ENCODE assay signal across 10 mouse cellular contexts in the genomic region with DNA sequence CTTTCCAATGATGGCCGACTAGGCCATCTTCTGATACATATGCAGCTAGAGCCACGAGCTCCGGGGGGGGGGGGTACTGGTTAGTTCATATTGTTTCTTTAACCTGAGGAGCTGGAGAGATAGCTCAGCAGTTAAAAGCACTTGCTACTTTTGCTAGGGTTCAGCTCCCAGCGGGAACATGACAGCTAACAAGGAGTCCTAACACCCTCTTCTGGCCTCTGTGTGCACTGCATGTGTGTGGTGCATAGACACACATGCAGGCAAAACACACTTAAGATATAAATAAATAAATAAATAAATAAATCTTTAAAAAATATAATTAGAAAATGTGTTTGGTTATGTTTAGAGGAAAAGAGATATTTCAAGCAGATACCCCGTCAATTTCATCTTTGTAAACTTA.
DNase-seq lines count a peak whose midpoint lies in the region; TF ChIP-seq lines count a peak whose summit lies in the region.
"Had no signal": no experiment of that assay in that cellular context is flagged by ENCODE, and none has a peak within 500 bp of the region (broad histone marks: within the 10 kb centered on the region; RNA-seq: fewer than 3 reads in every experiment).

No protein-coding gene starts in this region.

- 54% methylated on average over 5 of the region's 5 CpGs for WGBS in embryonic facial prominence, embryonic 10.5 days

- no peaks in the 10 kb centered on the region for H3K9me3 ChIP-seq in ES-E14 (ENCODE audit: control insufficient read depth, insufficient read depth, low read depth, low read length)
- no peaks in the 10 kb centered on the region for H3K9me3 ChIP-seq in embryonic facial prominence, embryonic 10.5 days
- H3K9me3 ChIP-seq: limb, embryonic 12.5 days had no signal

- H3K4me3 ChIP-seq in ES-E14 (ENCODE audit: insufficient read depth in 1 of 2, low read depth in 1 of 2, low read length in 2 of 2, poor library complexity in 1 of 2, severe bottlenecking in 1 of 2) = no peak overlapping the region
- no peak overlapping the region for H3K4me3 ChIP-seq in embryonic facial prominence, embryonic 10.5 days
- H3K4me3 ChIP-seq: limb, embryonic 12.5 days had no signal

- peak; percentile 26 for DNase-seq in cerebellum, adult 11-12 months
- no peak for DNase-seq in cerebellum, adult 8-10 months
- peak; percentile 49 for DNase-seq in layer of hippocampus, postnatal 10 days (ENCODE audit: low spot score in 2 of 2)
- DNase-seq in layer of hippocampus, adult 9-11 months = no peak
- peak; percentile 36 for DNase-seq in ES-E14 (ENCODE audit: low read depth, low spot score)
- peak; percentile 24 for DNase-seq in embryonic facial prominence, embryonic 10.5 days (ENCODE audit: low spot score)
- DNase-seq in thymus, postnatal 0 days (ENCODE audit: low spot score) = no peak
- no peak for DNase-seq in thymus, postnatal 36 days

- no peak overlapping the region for H3K27ac ChIP-seq in ES-E14 (ENCODE audit: insufficient read depth, low read depth, low read length, poor library complexity, severe bottlenecking)
- no peak overlapping the region for H3K27ac ChIP-seq in embryonic facial prominence, embryonic 10.5 days (replicated peaks)
- H3K27ac ChIP-seq: limb, embryonic 12.5 days; macrophage had no signal

- no peak overlapping the region for H3K9ac ChIP-seq in ES-E14 (ENCODE audit: insufficient read depth, low read depth, low read length, poor library complexity, severe bottlenecking)
- H3K9ac ChIP-seq: limb, embryonic 12.5 days had no signal

- no peaks in the 10 kb centered on the region for H3K27me3 ChIP-seq in embryonic facial prominence, embryonic 10.5 days (replicated peaks; ENCODE audit: low read depth, poor library complexity, severe bottlenecking)
- H3K27me3 ChIP-seq: limb, embryonic 12.5 days had no signal

- no peaks in the 10 kb centered on the region for H3K36me3 ChIP-seq in ES-E14 (ENCODE audit: control insufficient read depth, insufficient read depth, low read length, poor library complexity, severe bottlenecking)
- no peaks in the 10 kb centered on the region for H3K36me3 ChIP-seq in embryonic facial prominence, embryonic 10.5 days (replicated peaks)
- H3K36me3 ChIP-seq: limb, embryonic 12.5 days had no signal

- in situ Hi-C loops in ES-E14 (cut with MboI; ENCODE audit: low sequenced_read_pairs in 2 of 2, unreplicated experiment in 2 of 2) = no loop called here

- H3K4me1 ChIP-seq in ES-E14 (ENCODE audit: control insufficient read depth in 2 of 2, insufficient read depth in 2 of 2, low read length in 2 of 2, poor library complexity in 1 of 2) = no peaks in the 10 kb centered on the region
- no peaks in the 10 kb centered on the region for H3K4me1 ChIP-seq in embryonic facial prominence, embryonic 10.5 days

TF ChIP-seq in ES-E14, 5 proteins besides CTCF, POLR2A, EP300 and RAD21:
- peak; percentile 26; the same call in 1 of the 2 replicates for TF ChIP-seq ZC3H11A (IDR thresholded peaks at IDR 0.05; ENCODE audit: borderline replicate concordance, low read depth, low read length)
- no peak for TF ChIP-seq CHD2 (IDR thresholded peaks at IDR 0.05; ENCODE audit: low read depth, low read length)

Comparison
In these comparisons a context has a peak if more than half of its experiments do, and no peak if none do; other contexts are left out.
1. DNase-seq: peak in cerebellum, adult 11-12 months (single experiment), layer of hippocampus, postnatal 10 days (2 of 2), ES-E14 (single experiment) and embryonic facial prominence, embryonic 10.5 days (single experiment); none in cerebellum, adult 8-10 months (single experiment), layer of hippocampus, adult 9-11 months (single experiment), thymus, postnatal 0 days (single experiment) and thymus, postnatal 36 days (0 of 2).